Mouse (Mus musculus) testis, adult 2 months (tissue): ENCODE results near the gene Tent4b.

ENCODE experiments used
- CTCF ChIP-seq: fragments of 200-500 bp; IDR thresholded peaks from 2 replicates; pipeline ENCODE4 v1.5.1; 2012; ENCODE audit warnings: low read depth, mild to moderate bottlenecking, inconsistent platforms, low read length, moderate library complexity; ENCODE audit not compliant: control insufficient read depth, insufficient read depth, insufficient replicate concordance
- POLR2A ChIP-seq: fragments of 200-500 bp; IDR thresholded peaks from 2 replicates; pipeline ENCODE4 v1.6.1; 2012; ENCODE audit warnings: low read depth, mild to moderate bottlenecking, inconsistent platforms, low read length, moderate library complexity; ENCODE audit not compliant: control insufficient read depth

DNA sequence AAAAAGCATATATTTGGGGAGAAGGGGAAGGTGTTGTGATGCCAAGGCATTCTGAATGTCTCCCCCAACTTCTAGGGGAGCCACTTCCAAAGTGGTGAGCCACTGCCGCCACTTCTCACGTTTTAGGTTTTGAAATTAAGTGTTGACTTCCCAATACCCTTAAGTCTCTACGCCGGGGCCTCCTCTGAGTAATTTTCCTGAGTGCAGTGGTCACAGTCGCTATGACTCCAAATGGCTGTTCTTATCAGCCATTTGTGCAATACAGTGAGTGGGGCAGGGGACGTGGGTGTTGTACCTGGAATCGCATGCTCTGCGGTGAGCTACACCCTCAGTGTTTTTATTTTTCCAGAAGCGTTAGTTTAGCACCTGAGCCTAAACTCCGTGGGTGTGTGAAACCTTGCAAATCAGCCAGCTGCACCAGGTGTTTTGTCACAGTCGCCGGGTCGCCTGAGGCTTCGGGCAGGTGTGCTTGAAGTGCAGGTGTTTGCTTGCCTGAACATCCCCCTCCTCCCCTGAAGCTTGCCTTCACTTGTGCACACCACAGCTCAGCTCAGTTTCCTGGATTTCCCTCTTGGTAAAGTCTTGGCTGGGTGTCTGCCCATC, 67.9 kb downstream of the Tent4b start:
- TF ChIP-seq CTCF: no peak
- TF ChIP-seq POLR2A: no peak
